Mouse (Mus musculus): ENCODE results near the gene Mpzl1.
"Not testable (repeated sequence)": the region's sequence is repeated elsewhere in the genome, so short reads cannot be mapped to it uniquely, and the experiment has no call there.

Gene Mpzl1

DNA sequence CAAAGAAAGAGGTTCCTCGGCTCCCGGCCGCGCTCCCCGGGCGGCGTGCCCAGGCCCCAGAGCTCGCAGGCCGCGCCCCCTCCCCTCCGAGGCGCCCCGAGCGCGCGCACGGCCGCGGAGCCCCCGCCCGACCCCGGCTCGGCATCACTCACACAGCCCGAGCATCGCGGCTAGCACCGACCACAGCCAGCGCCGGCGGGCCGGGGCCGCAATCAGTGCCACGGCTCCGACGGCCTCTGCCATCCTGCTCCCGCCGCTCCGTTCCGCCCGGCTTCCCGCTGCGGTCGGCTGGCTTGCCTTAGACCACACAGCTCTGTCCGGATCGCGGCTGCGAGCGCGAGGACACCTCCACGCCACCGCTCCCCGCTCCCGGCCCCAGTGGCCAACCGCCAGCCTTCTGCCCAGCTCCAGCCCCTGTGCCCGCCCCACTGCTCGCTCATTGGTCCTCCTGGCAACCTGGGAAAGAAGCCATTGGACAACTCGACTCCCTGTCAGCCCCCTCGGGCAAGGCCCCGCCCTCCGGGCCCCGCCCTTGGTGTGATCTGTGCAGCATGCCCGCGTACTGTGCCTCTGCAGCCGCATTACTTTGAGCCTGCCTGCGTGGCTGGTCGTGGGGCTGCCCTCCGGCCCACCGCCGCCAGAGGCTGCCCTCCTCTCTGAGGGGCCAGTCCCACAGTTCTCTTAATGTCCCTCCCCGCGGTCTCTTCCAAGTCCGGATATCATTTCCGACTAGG lies at the start of gene Mpzl1:
Mpzl1 (minus strand) TSS at position 388 of the 734 bp plus-strand sequence.
- DNase-seq (ENCODE audit: low spot score): peak; percentile 99

DNA sequence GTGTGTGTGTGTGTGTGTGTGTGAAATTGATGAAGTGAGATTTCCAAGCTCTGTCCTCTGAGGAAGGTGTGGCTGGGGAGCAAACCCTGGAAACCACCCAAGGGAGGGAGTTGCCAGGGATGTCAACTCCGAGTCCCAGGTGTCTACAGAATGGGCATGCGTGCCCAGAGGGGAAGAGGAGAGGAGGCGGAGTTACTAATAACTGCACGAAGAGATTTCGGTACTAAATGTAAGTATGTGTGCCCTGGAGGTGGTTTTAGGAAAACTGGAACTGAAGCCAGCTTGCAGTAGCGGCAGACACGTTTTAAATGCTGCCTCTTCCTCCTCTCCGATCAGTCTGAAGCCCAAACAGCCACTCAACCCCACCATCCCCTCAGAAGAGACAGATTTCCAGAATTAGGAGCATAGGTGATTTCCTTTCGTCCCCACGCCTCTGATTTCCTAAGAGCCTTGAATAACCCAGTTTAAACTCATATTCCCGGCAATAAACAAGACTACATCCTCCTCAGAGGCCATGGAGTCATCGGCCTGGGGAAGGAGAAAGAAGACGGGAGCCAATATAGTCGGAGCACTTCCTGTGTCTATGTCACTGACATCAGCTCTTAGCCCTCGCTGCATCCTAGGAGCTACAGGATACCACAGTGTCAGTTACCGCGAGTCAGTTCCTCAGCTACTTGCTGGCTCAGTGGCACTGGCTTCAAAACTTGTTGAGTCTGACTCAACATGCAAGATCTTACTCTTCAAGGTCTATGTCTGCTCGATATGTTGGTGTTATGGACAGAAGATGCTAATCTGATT lies 47.9 kb upstream of the Mpzl1 start:
- no peak for DNase-seq (ENCODE audit: low spot score)

DNA sequence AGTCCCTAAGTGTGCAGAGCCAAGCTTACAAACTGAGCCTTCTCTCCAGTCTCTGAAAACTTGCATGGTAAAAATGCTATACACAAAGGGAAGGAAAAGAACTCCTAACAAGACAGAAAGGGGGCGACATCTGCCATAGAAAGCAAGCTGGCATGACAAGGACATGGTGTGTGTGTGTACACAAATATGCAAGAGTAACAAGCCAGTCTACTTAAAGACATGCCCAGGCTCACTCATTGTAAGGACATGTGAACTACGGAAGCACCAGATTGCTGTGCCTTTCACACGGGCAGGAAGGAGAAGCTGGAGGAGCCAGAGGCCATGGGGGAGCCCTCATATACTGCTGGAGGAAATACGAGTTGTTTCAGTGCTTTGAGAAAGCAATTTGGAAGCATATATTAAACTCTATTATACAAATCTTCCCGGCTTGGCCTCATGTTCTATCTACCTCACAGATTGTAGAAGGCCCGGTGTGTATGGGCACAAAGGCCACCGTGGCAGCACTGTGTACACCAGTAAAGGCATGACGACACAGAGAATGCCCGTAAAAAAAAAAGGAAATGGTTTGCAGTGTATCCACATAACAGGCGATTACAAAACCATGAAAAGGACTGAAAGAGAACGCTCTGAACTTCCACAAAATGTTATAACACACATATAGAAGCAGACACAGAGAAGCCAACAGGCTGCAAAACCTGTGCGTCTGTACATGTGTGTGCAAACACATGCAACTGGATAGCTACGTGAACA lies 46.9 kb upstream of the Mpzl1 start:
- DNase-seq (ENCODE audit: low spot score): no peak

DNA sequence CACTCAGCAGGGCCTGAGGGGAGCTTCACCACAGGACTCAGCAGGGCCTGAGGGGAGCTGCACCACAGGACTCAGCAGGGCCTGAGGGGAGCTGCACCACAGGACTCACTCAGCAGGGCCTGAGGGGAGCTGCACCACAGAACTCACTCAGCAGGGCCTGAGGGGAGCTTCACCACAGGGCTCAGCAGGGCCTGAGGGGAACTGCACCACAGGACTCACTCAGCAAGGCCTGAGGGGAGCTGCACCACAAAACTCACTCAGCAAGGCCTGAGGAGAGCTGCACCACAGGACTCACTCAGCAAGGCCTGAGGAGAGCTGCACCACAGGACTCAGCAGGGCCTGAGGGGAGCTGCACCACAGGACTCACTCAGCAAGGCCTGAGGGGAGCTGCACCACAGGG lies 45.7 kb upstream of the Mpzl1 start:
- not testable (repeated sequence) for DNase-seq (ENCODE audit: low spot score)

DNA sequence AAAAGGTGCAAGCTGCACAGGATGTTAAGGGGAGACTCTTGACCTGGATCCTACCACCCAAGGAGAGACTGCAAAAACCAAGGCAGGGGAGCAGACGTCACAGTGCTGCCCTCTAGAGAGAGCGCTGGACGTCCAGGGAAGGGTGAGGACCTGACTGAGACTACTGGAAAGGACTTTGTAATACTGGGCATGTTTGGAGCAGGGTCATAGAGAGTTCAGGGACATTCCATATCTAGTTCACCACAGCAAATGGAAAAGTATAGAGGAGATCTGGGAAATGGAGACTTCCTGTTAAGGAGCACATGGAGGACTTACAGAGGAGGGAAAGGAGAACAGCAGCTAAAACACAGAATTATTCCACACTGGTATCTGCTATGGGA lies 45.3 kb upstream of the Mpzl1 start:
- DNase-seq (ENCODE audit: low spot score): no peak

DNA sequence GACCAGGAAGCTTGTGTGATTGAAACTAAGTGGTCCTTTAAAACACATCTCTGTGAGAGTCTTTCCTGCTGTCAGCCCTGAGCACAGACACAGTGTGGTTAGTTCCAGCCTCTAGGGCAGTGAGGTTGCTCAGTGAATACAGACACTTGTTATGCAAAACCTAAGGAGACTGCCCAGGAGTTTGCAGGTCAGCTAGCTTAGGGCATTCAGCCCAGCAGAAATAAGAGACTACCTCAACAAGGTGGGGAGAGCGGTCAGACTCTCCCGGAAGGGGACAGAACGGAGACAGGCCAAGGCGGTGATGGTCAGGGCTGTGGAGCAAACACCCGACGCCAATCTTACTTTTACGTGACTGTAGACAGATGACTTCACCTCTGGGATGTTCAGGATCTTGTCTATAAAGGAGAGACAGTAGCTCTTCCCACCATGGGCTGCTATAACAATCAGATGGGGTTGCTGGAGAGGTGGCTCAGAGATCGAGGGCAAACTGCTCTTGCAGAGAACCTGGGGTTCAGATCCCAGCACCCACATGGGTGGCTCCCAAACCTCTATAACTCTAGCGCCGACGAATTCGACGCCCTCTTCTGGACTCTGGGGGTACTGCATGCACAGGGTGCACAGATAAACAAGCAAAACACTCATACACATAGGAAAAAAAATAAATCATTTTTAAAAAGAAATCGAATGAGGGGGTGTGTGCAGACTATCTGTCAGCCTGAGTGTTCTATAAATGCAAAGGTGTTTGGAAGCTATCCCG lies 44.7 kb upstream of the Mpzl1 start:
- DNase-seq (ENCODE audit: low spot score): no peak

DNA sequence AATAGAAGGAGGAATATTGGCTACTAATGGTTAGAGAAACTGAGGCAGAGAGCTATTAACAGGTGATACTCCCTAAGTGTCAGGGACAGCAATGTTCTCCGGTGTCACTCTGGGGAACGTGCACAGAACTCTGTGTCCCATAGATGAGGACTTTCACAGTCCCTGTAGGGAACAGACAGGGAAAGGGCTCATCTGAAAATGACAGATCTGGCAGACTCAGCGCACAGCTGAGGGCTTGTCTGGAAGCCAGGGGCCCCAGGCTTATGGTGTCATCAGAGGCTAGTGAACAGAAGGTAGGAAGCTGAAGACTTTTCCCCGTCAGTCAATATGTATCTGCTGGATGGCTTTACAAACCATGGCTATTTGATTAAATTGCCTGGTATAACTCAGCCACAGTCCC lies 43.2 kb upstream of the Mpzl1 start:
- DNase-seq (ENCODE audit: low spot score): no peak

GRCm38 (mm10) chr1:165676993-165677392 lies 42.7 kb upstream of the Mpzl1 start:
- DNase-seq (ENCODE audit: low spot score): no peak

DNA sequence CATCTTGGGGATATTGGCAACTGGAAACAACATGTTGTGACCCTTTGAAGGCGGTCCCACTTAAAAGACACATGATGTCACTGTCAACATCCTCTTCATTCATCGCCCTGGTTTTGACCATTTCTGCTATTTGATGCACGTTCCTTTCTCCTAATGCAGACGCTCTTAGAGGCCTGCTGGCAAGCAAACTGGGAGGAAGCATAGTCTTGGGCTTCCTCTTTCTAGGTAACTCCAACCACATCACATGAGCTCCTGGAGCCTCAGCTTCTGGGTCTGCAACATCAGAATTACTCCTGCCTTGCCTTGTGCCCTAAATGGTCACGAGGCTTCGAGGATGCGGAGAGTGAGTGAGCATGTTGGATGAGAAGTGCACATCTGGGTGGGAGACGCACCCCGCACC lies 40.8 kb upstream of the Mpzl1 start:
- no peak for DNase-seq (ENCODE audit: low spot score)

- DNase-seq (ENCODE audit: low spot score): no peak
Measured at GRCm38 (mm10) chr1:165672355-165672754, 38.0 kb upstream of the Mpzl1 start.

DNA sequence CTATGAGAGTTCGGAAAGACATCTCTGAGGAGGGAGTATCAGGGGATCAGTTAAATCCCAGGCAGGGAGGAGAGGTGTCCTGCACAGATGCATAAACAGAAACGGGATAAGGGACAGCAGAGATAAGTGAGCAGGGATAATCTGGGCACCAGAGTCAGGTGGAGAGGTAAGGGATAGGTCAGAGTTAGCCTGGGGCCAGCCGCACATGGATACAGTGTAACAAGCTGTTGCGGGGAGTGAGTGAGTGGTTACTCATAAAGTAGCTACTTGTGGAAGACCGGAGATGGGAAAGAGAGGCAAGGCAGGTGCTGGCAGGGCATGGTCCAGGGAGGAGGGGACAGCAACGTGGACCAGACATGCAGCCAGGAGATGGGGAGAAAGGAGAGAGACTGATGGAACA lies 35.7 kb upstream of the Mpzl1 start:
- no peak for DNase-seq (ENCODE audit: low spot score)

DNA sequence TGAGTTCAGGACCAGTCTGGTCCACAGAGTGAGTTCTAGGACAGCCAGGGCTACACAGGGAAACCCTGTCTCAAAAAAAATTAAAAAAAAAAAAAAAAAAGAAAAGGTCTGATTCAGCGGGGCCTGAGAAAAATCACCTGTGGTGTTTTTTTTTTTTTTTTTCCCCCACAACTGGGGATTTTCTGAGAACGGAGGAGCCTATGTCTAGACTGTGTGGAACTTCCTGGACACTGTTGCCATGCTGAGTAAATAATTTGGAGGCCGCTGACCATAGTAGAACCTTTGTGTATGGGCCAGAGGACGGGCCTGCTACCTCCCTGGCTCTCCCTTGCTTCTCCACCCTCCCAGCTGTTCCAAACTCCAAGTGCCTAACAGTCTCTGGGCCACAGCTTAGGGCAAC lies 34.6 kb upstream of the Mpzl1 start:
- no peak for DNase-seq (ENCODE audit: low spot score)

DNA sequence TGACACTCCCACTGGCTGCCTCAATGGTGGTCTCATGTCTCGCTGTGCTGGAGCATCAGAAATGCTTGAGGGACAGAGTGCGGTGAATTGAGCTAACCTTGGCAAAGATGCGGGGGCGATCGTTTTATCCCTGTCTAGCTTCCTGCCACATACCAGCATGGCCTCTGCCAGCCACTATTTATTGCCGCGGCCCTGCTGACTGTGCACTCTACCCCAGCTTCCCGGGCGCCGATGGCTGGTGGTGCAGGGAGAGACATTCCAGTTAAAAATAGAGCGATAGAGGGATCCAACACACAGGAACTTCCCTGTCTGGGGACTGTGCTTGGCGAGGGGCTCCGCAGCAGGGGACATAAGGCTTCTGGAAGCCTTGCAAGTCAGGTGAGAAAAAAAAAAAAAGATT lies 33.0 kb upstream of the Mpzl1 start:
- DNase-seq (ENCODE audit: low spot score): no peak

DNA sequence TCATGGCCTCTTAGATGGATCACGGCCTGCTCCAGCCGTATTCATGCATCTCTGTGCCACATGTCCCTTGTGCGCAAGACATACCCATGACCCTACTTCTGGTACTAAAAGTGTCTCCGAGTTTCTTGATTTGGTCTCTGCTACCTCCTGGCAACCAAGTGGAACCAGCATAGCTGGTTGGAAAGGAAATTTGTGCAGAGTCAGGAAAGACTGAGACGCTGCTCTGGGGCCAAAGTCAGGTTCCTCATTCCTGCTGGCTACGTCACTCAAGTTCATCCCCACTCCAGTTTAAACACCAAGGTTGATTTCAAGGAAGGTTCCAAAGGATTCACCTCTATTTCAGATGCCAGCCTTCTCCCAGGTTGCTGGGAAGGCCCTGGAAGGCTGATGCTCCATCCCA lies 32.6 kb upstream of the Mpzl1 start:
- DNase-seq (ENCODE audit: low spot score): no peak

DNA sequence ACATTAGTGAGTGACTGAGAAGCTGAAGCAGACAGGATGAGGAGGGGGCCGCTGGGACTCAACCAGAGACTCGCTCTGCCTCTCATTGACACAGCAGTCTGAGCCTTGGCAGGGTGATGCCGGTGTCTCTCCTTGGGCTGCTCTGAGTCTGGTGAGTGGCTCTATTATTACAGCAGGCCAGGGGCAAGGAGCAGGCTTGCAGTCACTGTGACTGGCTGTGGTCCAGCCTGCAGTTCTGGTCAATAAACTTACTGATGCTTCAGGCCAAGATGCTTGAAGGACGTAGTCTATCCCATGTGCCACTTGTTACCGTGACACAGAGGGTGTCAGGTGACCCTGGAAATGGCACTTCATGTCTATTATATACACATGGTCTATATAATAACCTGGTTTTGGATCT lies 31.4 kb upstream of the Mpzl1 start:
- DNase-seq (ENCODE audit: low spot score): no peak

- DNase-seq (ENCODE audit: low spot score): no peak
Measured at GRCm38 (mm10) chr1:165663277-165663676, 28.9 kb upstream of the Mpzl1 start.

GRCm38 (mm10) chr1:165662426-165663192 lies 28.3 kb upstream of the Mpzl1 start:
- DNase-seq (ENCODE audit: low spot score): no peak

DNA sequence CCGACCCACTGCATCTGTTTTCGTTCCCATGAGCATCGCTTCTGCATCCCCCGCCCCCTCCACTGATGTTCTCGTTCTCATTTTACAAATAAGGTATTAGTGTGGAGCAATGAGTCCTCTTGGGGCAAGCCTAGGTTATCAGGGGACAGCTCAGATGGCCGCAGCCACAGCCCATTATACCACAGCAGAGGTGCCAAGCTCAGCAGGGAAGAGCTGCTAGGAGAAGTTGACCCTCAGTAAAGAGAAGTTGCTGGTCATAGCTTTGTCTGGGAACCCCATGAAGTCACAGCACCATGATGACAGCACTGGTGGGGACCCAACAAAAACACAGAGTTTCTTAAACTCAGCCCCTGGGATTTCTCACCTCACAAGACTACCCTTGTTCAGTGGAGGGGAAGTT lies 27.4 kb upstream of the Mpzl1 start:
- DNase-seq (ENCODE audit: low spot score): no peak

DNA sequence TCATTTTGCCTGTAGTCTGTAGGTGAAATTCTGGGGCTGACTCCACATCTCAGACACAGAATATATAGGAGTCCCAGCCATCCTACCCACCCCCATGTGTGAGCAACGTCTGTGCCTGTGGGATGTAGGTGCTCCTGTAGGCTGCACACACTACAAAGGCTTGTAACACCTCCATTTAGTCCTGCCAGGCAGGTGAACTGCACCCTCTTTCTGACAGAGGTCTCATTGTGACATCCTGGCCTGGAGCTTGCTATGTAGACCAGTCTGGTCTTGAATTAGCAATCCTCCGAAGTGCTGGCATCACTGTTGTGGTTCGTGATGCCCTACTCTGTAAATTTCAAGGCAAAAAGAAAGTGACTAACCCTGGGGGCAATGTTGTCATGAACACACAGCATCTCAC lies 26.9 kb upstream of the Mpzl1 start:
- no peak for DNase-seq (ENCODE audit: low spot score)

- peak; percentile 61 for DNase-seq (ENCODE audit: low spot score)
Measured at GRCm38 (mm10) chr1:165660774-165661173, 26.4 kb upstream of the Mpzl1 start.

DNA sequence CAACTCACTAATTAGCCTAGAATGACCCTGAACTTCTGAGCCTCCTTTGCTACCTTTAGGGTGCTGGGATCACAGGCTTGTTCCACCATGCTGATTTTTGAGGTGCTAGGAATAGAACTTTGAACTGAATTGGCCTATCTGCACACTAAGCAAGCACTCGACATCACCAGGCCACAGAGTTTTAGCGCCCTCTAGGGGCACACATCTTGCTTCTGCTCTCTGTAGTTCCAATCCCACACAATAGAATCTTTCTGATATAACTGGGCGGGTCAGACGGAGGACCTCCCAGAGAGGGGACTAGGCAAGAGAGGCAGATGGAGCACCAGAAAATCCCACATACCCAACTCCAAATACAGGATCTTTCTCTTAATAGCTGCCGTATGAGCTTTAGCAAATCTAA lies 24.3 kb upstream of the Mpzl1 start:
- DNase-seq (ENCODE audit: low spot score): peak; percentile 76

Data from urinary bladder, postnatal 14 days (tissue).